Mouse (Mus musculus): Measurements from ENCODE around the gene Hsd11b1. TPM values are rescaled to one million over a fixed set of nuclear protein-coding genes. Genes with fewer than 3 reads are reported as not detected.

The Hsd11b1 gene
- total and polyA plus RNA-seq, 3 experiments, result not detected

DNA sequence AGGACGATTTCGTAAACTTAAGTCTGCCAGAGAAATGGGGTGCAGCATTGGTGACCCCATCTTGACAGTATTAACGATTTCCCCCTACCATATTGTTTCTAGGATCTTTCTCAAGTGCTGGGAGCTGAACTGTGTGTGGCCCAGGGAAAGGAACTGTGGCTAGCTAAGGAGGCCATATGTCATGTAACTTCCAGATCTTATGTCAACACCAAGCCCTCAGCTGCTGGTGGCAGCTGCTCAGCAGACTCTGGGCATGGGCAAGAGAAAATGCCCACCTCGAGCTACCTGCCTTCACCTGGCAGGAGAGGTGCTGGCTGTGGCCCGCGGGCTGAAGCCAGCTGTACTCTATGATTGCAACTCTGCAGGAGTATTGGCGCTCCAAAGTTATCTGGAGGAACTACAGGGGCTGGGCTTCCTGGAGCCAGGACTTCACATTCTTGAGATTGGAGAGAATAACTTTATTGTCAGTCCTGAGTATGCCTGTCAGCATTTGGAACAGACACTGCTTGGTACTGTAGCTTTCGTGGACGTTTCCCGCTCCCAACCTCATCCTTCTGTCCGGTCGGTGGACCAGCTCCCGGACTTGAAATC is 89.6 kb downstream of the Hsd11b1 start:
- H3K79me2 ChIP-seq (ENCODE audit: control insufficient read depth, insufficient read depth, low read length, poor library complexity), result peaks cover 14% of the 10 kb centered on the region
- DNase-seq (ENCODE audit: low read depth, low spot score), result peak; percentile 36
- H3K4me3 ChIP-seq (ENCODE audit: control insufficient read depth in 1 of 2, insufficient read depth in 1 of 2, low read depth in 2 of 2, low read length in 2 of 2), result peak overlapping the region; percentile 66 to 81
- peak overlapping the region; percentile 82 for H3K27ac ChIP-seq (ENCODE audit: control insufficient read depth, low read depth, low read length)
- no peaks in the 10 kb centered on the region for H3K9me3 ChIP-seq (replicated peaks; ENCODE audit: insufficient read depth, low read length)
- peaks cover 9 to 41% of the 10 kb centered on the region in 2 experiments for H3K4me1 ChIP-seq (ENCODE audit: control insufficient read depth in 1 of 2, insufficient read depth in 2 of 2, low read length in 2 of 2)
- peak overlapping the region; percentile 84 for H3K9ac ChIP-seq (ENCODE audit: control insufficient read depth, low read depth, low read length, poor library complexity, severe bottlenecking)
- no peaks in the 10 kb centered on the region for H3K27me3 ChIP-seq (ENCODE audit: control insufficient read depth in 1 of 2, insufficient read depth in 2 of 2, low read length in 2 of 2)
- H3K36me3 ChIP-seq (ENCODE audit: control insufficient read depth in 1 of 2, insufficient read depth in 2 of 2, low read length in 2 of 2), result peaks cover 0 to 45% of the 10 kb centered on the region in 2 experiments; a peak in 2 of 4 replicates
- TF ChIP-seq USF2 (IDR thresholded peaks at IDR 0.05; ENCODE audit: borderline replicate concordance in 1 of 2, insufficient read depth in 1 of 2, low read depth in 1 of 2, low read length in 2 of 2) (no peak), MAX (IDR thresholded peaks at IDR 0.05; ENCODE audit: low read length) (no peak), UBTF (IDR thresholded peaks at IDR 0.05; ENCODE audit: borderline replicate concordance, insufficient read depth, low read depth, low read length) (no peak), POLR2AphosphoS5 (IDR thresholded peaks at IDR 0.05; ENCODE audit: borderline replicate concordance, low read depth, low read length) (no peak), MYB (IDR thresholded peaks at IDR 0.05; ENCODE audit: low read depth, low read length) (no peak), MYC (IDR thresholded peaks at IDR 0.05; ENCODE audit: low read depth, low read length) (no peak)

GRCm38 (mm10) chr1:193173810-193174129 is 90.1 kb downstream of the Hsd11b1 start:
- no peak for DNase-seq (ENCODE audit: low read depth, low spot score)
- no peaks in the 10 kb centered on the region for H3K27me3 ChIP-seq (ENCODE audit: control insufficient read depth in 1 of 2, insufficient read depth in 2 of 2, low read length in 2 of 2)
- peaks cover 9 to 41% of the 10 kb centered on the region in 2 experiments for H3K4me1 ChIP-seq (ENCODE audit: control insufficient read depth in 1 of 2, insufficient read depth in 2 of 2, low read length in 2 of 2)
- no peaks in the 10 kb centered on the region for H3K9me3 ChIP-seq (replicated peaks; ENCODE audit: insufficient read depth, low read length)
- peak overlapping the region; percentile 82 for H3K27ac ChIP-seq (ENCODE audit: control insufficient read depth, low read depth, low read length)
- peak overlapping the region; percentile 66 to 81 for H3K4me3 ChIP-seq (ENCODE audit: control insufficient read depth in 1 of 2, insufficient read depth in 1 of 2, low read depth in 2 of 2, low read length in 2 of 2)
- H3K9ac ChIP-seq (ENCODE audit: control insufficient read depth, low read depth, low read length, poor library complexity, severe bottlenecking), result peak overlapping the region; percentile 84
- H3K79me2 ChIP-seq (ENCODE audit: control insufficient read depth, insufficient read depth, low read length, poor library complexity), result peaks cover 14% of the 10 kb centered on the region
- H3K36me3 ChIP-seq (ENCODE audit: control insufficient read depth in 1 of 2, insufficient read depth in 2 of 2, low read length in 2 of 2), result peaks cover 0 to 45% of the 10 kb centered on the region in 2 experiments; a peak in 2 of 4 replicates
- peak in 1 of 2 experiments; percentile 5; a peak in 2 of 4 replicates for TF ChIP-seq POLR2A (IDR thresholded peaks at IDR 0.05; ENCODE audit: control insufficient read depth in 1 of 2, insufficient read depth in 1 of 2, low read depth in 1 of 2, low read length in 2 of 2, poor library complexity in 1 of 2)
- TF ChIP-seq HCFC1 (IDR thresholded peaks at IDR 0.05; ENCODE audit: low read depth, low read length), result no peak
- TF ChIP-seq TBP (IDR thresholded peaks at IDR 0.05; ENCODE audit: low read depth, low read length), result peak; percentile 41; the same call in 1 of the 2 replicates

DNA sequence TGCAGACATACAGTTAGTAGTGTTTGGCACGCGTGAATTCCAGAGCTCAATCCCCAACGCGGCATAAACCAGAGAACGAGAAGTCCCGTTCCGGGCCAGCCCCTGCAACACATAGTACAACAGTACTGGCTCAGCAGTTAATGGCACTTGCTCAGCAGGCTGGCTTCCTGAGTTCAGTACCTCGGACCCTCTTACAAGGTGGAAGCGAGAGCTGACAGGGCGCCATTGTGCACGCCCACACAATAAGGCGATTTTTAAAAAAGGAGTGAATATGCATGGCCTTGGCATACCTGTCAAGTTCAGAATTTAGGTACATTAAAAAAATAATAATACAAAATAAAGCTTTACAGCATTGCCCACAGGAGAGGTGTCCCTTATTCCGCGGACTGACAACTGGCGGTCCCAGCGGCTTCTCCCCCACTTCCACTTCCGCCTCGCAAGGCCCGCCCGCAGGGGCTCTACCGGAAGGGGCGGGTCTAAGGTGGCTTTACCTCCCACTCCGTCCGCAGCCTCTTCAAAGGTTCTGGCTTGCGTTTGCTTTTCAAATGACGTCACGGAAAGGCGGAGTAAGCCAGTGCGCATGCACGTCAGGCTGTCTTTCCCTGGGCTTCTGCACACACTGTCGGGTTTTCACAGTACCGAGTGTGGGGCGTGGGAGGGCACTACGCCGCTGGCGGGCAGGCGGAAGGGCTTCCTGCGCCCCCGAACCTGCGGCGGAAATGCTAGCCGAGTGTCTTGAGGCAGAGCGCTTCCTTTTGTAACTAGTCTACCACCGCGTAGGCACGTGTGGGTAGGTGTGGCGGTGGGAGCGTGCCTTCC is 90.7 kb downstream of the Hsd11b1 start:
- peak overlapping the region; percentile 80 to 81 for H3K4me3 ChIP-seq (ENCODE audit: control insufficient read depth in 1 of 2, insufficient read depth in 1 of 2, low read depth in 2 of 2, low read length in 2 of 2)
- H3K27me3 ChIP-seq (ENCODE audit: control insufficient read depth in 1 of 2, insufficient read depth in 2 of 2, low read length in 2 of 2), result no peaks in the 10 kb centered on the region
- peaks cover 14% of the 10 kb centered on the region for H3K79me2 ChIP-seq (ENCODE audit: control insufficient read depth, insufficient read depth, low read length, poor library complexity)
- peak overlapping the region; percentile 87 for H3K9ac ChIP-seq (ENCODE audit: control insufficient read depth, low read depth, low read length, poor library complexity, severe bottlenecking)
- peak overlapping the region; percentile 82 for H3K27ac ChIP-seq (ENCODE audit: control insufficient read depth, low read depth, low read length)
- DNase-seq (ENCODE audit: low read depth, low spot score), result peak; percentile 99
- peaks cover 9 to 41% of the 10 kb centered on the region in 2 experiments for H3K4me1 ChIP-seq (ENCODE audit: control insufficient read depth in 1 of 2, insufficient read depth in 2 of 2, low read length in 2 of 2)
- H3K9me3 ChIP-seq (replicated peaks; ENCODE audit: insufficient read depth, low read length), result no peaks in the 10 kb centered on the region
- peaks cover 0 to 45% of the 10 kb centered on the region in 2 experiments; a peak in 2 of 4 replicates for H3K36me3 ChIP-seq (ENCODE audit: control insufficient read depth in 1 of 2, insufficient read depth in 2 of 2, low read length in 2 of 2)
- TF ChIP-seq SIN3A (IDR thresholded peaks at IDR 0.05; ENCODE audit: low read length), result peak; percentile 85
- peak; percentile 62 for TF ChIP-seq ETS1 (IDR thresholded peaks at IDR 0.05; ENCODE audit: low read depth, low read length)
- peak; percentile 84 for TF ChIP-seq MYC (IDR thresholded peaks at IDR 0.05; ENCODE audit: low read depth, low read length)
- TF ChIP-seq ELF1 (IDR thresholded peaks at IDR 0.05; ENCODE audit: low read depth, low read length), result peak; percentile 89
- peak; percentile 92 for TF ChIP-seq NRF1 (IDR thresholded peaks at IDR 0.05; ENCODE audit: insufficient read depth, low read depth, low read length, poor library complexity, severe bottlenecking)
- TF ChIP-seq POLR2A (IDR thresholded peaks at IDR 0.05; ENCODE audit: control insufficient read depth in 1 of 2, insufficient read depth in 1 of 2, low read depth in 1 of 2, low read length in 2 of 2, poor library complexity in 1 of 2), result peak; percentile 81 to 94
- TF ChIP-seq EP300 (IDR thresholded peaks at IDR 0.05; ENCODE audit: low read depth in 1 of 2, low read length in 2 of 2), result peak in 1 of 2 experiments; percentile 37; a peak in 1 of 4 replicates
- peak; percentile 75 for TF ChIP-seq MAX (IDR thresholded peaks at IDR 0.05; ENCODE audit: low read length)
- peak; percentile 81 for TF ChIP-seq NELFE (IDR thresholded peaks at IDR 0.05; ENCODE audit: low read depth, low read length)
- TF ChIP-seq BHLHE40 (IDR thresholded peaks at IDR 0.05; ENCODE audit: borderline replicate concordance, low read depth, low read length), result peak; percentile 89
- no peak for TF ChIP-seq SMC3 (IDR thresholded peaks at IDR 0.05; ENCODE audit: low read depth, low read length)
- TF ChIP-seq HCFC1 (IDR thresholded peaks at IDR 0.05; ENCODE audit: low read depth, low read length), result peak; percentile 79
- peak; percentile 61 for TF ChIP-seq USF1 (IDR thresholded peaks at IDR 0.05; ENCODE audit: low read depth, low read length)
- no peak for TF ChIP-seq RAD21 (IDR thresholded peaks at IDR 0.05; ENCODE audit: low read depth, low read length)
- TF ChIP-seq USF2 (IDR thresholded peaks at IDR 0.05; ENCODE audit: borderline replicate concordance in 1 of 2, insufficient read depth in 1 of 2, low read depth in 1 of 2, low read length in 2 of 2), result no peak
- no peak for TF ChIP-seq CHD2 (IDR thresholded peaks at IDR 0.05; ENCODE audit: low read length)
- TF ChIP-seq POLR2AphosphoS2 (IDR thresholded peaks at IDR 0.05; ENCODE audit: low read length), result peak; percentile 91

Data from MEL (cell line).